Mouse (Mus musculus) CH12.LX (cell line): ENCODE measurements around the gene Gm49486. TPM values are rescaled to one million over a fixed set of nuclear protein-coding genes. Genes with fewer than 3 reads are reported as not detected.

Source experiments
- DNase-seq: peaks from one replicate; pipeline ENCODE4 v3.0.0-alpha.2; 2013; ENCODE audit errors: extremely low read depth
- H3K27ac ChIP-seq: 2 replicates; pipeline ENCODE4 v1.5.1; 2012; ENCODE audit warnings: low read depth, mild to moderate bottlenecking, control low read depth, moderate library complexity; ENCODE audit not compliant: insufficient read depth
- H3K27me3 ChIP-seq: replicated peaks from 2 replicates; pipeline ENCODE3; 2012; ENCODE audit warnings: inconsistent platforms
- H3K36me3 ChIP-seq, 2 experiments: replicated peaks in 1 of 2; 2 replicates each; pipeline versions ENCODE3 to v1.6.1; 2012; ENCODE audit warnings: inconsistent platforms in 1 of 2, low read length in 1 of 2, mild to moderate bottlenecking in 1 of 2, mixed read lengths in 1 of 2, moderate library complexity in 1 of 2; ENCODE audit not compliant: control insufficient read depth in 1 of 2, insufficient read depth in 1 of 2
- H3K4me1 ChIP-seq, 2 experiments: 2 replicates each; pipeline ENCODE4 v1.6.1; 2012; ENCODE audit warnings: inconsistent platforms in 1 of 2, moderate library complexity in 1 of 2; ENCODE audit not compliant: insufficient read depth in 2 of 2, control insufficient read depth in 1 of 2
- H3K4me2 ChIP-seq: 2 replicates; pipeline ENCODE4 v1.6.1; 2012; ENCODE audit warnings: low read depth, mild to moderate bottlenecking, control low read depth; ENCODE audit not compliant: poor library complexity, insufficient read depth, severe bottlenecking
- H3K4me3 ChIP-seq, 3 experiments: fragments of 150-350 bp in 1 of 3; sonication (generic) in 1 of 3; replicated peaks in 1 of 3; 2 replicates each; pipeline versions ENCODE3 to v1.5.1; 2011 to 2012; ENCODE audit warnings: low read depth in 2 of 3, low read length in 2 of 3, mild to moderate bottlenecking in 2 of 3, moderate library complexity in 2 of 3, control low read depth in 1 of 3, improper control_type of control experiment in 1 of 3, inconsistent platforms in 1 of 3, mixed read lengths in 1 of 3; ENCODE audit not compliant: poor library complexity in 1 of 3
- H3K79me2 ChIP-seq: replicated peaks from 2 replicates; pipeline ENCODE4 v1.6.1; 2012; ENCODE audit warnings: mild to moderate bottlenecking, moderate library complexity; ENCODE audit not compliant: control insufficient read depth, poor library complexity, insufficient read depth, severe bottlenecking; ENCODE audit errors: extremely low read depth
- H3K9ac ChIP-seq: 2 replicates; pipeline ENCODE4 v1.6.1; 2012; ENCODE audit warnings: low read depth, mild to moderate bottlenecking, control low read depth, moderate library complexity; ENCODE audit not compliant: insufficient read depth
- H3K9me3 ChIP-seq: replicated peaks from 2 replicates; pipeline ENCODE3; 2012; ENCODE audit warnings: low read length, inconsistent platforms, mixed read lengths
- BHLHE40 ChIP-seq: IDR thresholded peaks from 2 replicates; pipeline ENCODE4 v1.6.1; 2011; ENCODE audit warnings: mild to moderate bottlenecking, low read depth, low read length, improper control_type of control experiment
- CHD1 ChIP-seq: IDR thresholded peaks from 2 replicates; pipeline ENCODE4 v1.6.1; 2012; ENCODE audit warnings: low read depth, low read length, improper control_type of control experiment, inconsistent platforms
- CHD2 ChIP-seq: IDR thresholded peaks from 2 replicates; pipeline ENCODE4 v1.6.1; 2011; ENCODE audit warnings: low read length, improper control_type of control experiment
- CTCF ChIP-seq, 2 experiments: IDR thresholded peaks in 1 of 2; conservative IDR thresholded peaks in 1 of 2; 2 replicates each; pipeline ENCODE4 v1.5.1; 2011 to 2012; ENCODE audit warnings: low read depth in 2 of 2, low read length in 2 of 2, improper control_type of control experiment in 1 of 2, inconsistent platforms in 1 of 2, mild to moderate bottlenecking in 1 of 2, moderate library complexity in 1 of 2
- ELF1 ChIP-seq: IDR thresholded peaks from 2 replicates; pipeline ENCODE4 v1.6.1; 2014; ENCODE audit warnings: low read depth, mild to moderate bottlenecking, inconsistent platforms, low read length, improper control_type of control experiment
- EP300 ChIP-seq: IDR thresholded peaks from 2 replicates; pipeline ENCODE4 v1.6.1; 2011; ENCODE audit warnings: low read length, improper control_type of control experiment
- ETS1 ChIP-seq: conservative IDR thresholded peaks from 2 replicates; pipeline ENCODE4 v1.6.1; 2012; ENCODE audit warnings: low read depth, mild to moderate bottlenecking, inconsistent platforms, low read length, improper control_type of control experiment, moderate library complexity
- GABPA ChIP-seq: IDR thresholded peaks from 2 replicates; pipeline ENCODE4 v1.6.1; 2012; ENCODE audit warnings: low read depth, low read length, improper control_type of control experiment, inconsistent platforms; ENCODE audit not compliant: insufficient replicate concordance
- HCFC1 ChIP-seq: IDR thresholded peaks from 2 replicates; pipeline ENCODE4 v1.6.1; 2012; ENCODE audit warnings: low read depth, mild to moderate bottlenecking, inconsistent platforms, low read length, improper control_type of control experiment
- JUN ChIP-seq: IDR thresholded peaks from 2 replicates; pipeline ENCODE4 v1.6.1; 2011; ENCODE audit warnings: low read depth, mild to moderate bottlenecking, low read length, improper control_type of control experiment, moderate library complexity; ENCODE audit not compliant: insufficient read depth
- JUND ChIP-seq: conservative IDR thresholded peaks from 2 replicates; pipeline ENCODE4 v1.6.1; 2011; ENCODE audit warnings: low read depth, low read length, improper control_type of control experiment
- KAT2A ChIP-seq: IDR thresholded peaks from 2 replicates; pipeline ENCODE4 v1.6.1; 2012; ENCODE audit warnings: low read length, improper control_type of control experiment, inconsistent platforms; ENCODE audit not compliant: insufficient replicate concordance
- MAFK ChIP-seq: IDR thresholded peaks from 2 replicates; pipeline ENCODE4 v1.6.1; 2011; ENCODE audit warnings: low read length, improper control_type of control experiment; ENCODE audit not compliant: insufficient replicate concordance
- MAX ChIP-seq: IDR thresholded peaks from 2 replicates; pipeline ENCODE4 v1.6.1; 2011; ENCODE audit warnings: low read length, improper control_type of control experiment
- MEF2A ChIP-seq: IDR thresholded peaks from 2 replicates; pipeline ENCODE4 v1.6.1; 2014; ENCODE audit warnings: low read depth, mild to moderate bottlenecking, inconsistent platforms, low read length, improper control_type of control experiment, borderline replicate concordance
- MXI1 ChIP-seq: IDR thresholded peaks from 2 replicates; pipeline ENCODE4 v1.6.1; 2011; ENCODE audit warnings: mild to moderate bottlenecking, low read depth, low read length, improper control_type of control experiment
- MYC ChIP-seq: IDR thresholded peaks from 2 replicates; pipeline ENCODE4 v1.6.1; 2011; ENCODE audit warnings: low read depth, mild to moderate bottlenecking, improper control_type of control experiment, low read length
- NELFE ChIP-seq: IDR thresholded peaks from 2 replicates; pipeline ENCODE4 v1.6.1; 2011; ENCODE audit warnings: low read depth, low read length, improper control_type of control experiment
- PAX5 ChIP-seq: IDR thresholded peaks from 2 replicates; pipeline ENCODE4 v1.6.1; 2012; ENCODE audit warnings: low read length, inconsistent platforms, mixed read lengths
- RAD21 ChIP-seq: IDR thresholded peaks from 2 replicates; pipeline ENCODE4 v1.6.1; 2011; ENCODE audit warnings: low read depth, mild to moderate bottlenecking, low read length, improper control_type of control experiment, moderate library complexity
- RCOR1 ChIP-seq: conservative IDR thresholded peaks from 2 replicates; pipeline ENCODE4 v1.6.1; 2012; ENCODE audit warnings: low read depth, mild to moderate bottlenecking, inconsistent platforms, low read length, improper control_type of control experiment
- SIN3A ChIP-seq: IDR thresholded peaks from 2 replicates; pipeline ENCODE4 v1.6.1; 2012; ENCODE audit warnings: low read length, improper control_type of control experiment, inconsistent platforms
- SMC3 ChIP-seq: IDR thresholded peaks from 2 replicates; pipeline ENCODE4 v1.6.1; 2011; ENCODE audit warnings: low read depth, low read length, improper control_type of control experiment
- TBP ChIP-seq: conservative IDR thresholded peaks from 2 replicates; pipeline ENCODE4 v1.6.1; 2011; ENCODE audit warnings: low read depth, low read length, improper control_type of control experiment
- UBTF ChIP-seq: IDR thresholded peaks from 2 replicates; pipeline ENCODE4 v1.6.1; 2012; ENCODE audit warnings: low read depth, mild to moderate bottlenecking, inconsistent platforms, low read length, improper control_type of control experiment, moderate library complexity
- USF1 ChIP-seq: IDR thresholded peaks from 2 replicates; pipeline ENCODE4 v1.6.1; 2014; ENCODE audit warnings: low read depth, mild to moderate bottlenecking, inconsistent platforms, low read length, improper control_type of control experiment
- USF2 ChIP-seq: conservative IDR thresholded peaks from 2 replicates; pipeline ENCODE4 v1.6.1; 2011; ENCODE audit warnings: low read depth, low read length, improper control_type of control experiment
- ZC3H11A ChIP-seq: IDR thresholded peaks from 2 replicates; pipeline ENCODE4 v1.6.1; 2012; ENCODE audit warnings: low read depth, mild to moderate bottlenecking, inconsistent platforms, low read length, improper control_type of control experiment
- ZKSCAN1 ChIP-seq: IDR thresholded peaks from 2 replicates; pipeline ENCODE4 v1.6.1; 2012; ENCODE audit warnings: low read depth, inconsistent platforms, low read length, improper control_type of control experiment, borderline replicate concordance
- ZMIZ1 ChIP-seq: IDR thresholded peaks from 2 replicates; pipeline ENCODE4 v1.6.1; 2012; ENCODE audit warnings: low read depth, mild to moderate bottlenecking, inconsistent platforms, low read length, improper control_type of control experiment
- ZNF384 ChIP-seq: IDR thresholded peaks from 2 replicates; pipeline ENCODE4 v1.6.1; 2012; ENCODE audit warnings: low read depth, low read length, improper control_type of control experiment, inconsistent platforms
- dilution Hi-C: fragments of 300-500 bp; cut with MboI; formaldehyde crosslinking; loops from 2 replicates; pipeline ENCODE4 v1.14.3; 2020; ENCODE audit warnings: low sequenced_read_pairs; ENCODE audit not compliant: extremely low pct_unique_long_range_greater_than_20kb, extremely low pct_ligation_motif_present
- in situ Hi-C: fragments of 300-500 bp; cut with MboI; formaldehyde crosslinking; loops from 3 replicates; pipeline ENCODE4 v1.14.3; 2019; ENCODE audit warnings: low sequenced_read_pairs, low pct_ligation_motif_present, low pct_unique_long_range_greater_than_20kb, mixed read lengths
- polyA plus RNA-seq: library from polyadenylated mRNA; unstranded; fragments of >175 nt; gene quantifications from 2 replicates; pipeline ENCODE4 v1.2.1, GENCODE M21; 2012; ENCODE audit warnings: low read depth; ENCODE audit not compliant: insufficient read length
- total RNA-seq, 2 experiments: library from RNA; depleted of rRNA; stranded (reverse); fragments of 300-350 nt in 1 of 2; fragments of >200 nt in 1 of 2; gene quantifications; 2 replicates each; pipeline ENCODE4 v1.2.3; 2012 to 2014

The Gm49486 gene
- total and polyA plus RNA-seq, 3 experiments, result 0.21 to 0.77 (median 0.59) TPM

- TF ChIP-seq GABPA, result no peak
- TF ChIP-seq RCOR1, result no peak
- TF ChIP-seq ZKSCAN1, result peak; percentile 34; the same call in 1 of the 2 replicates
- no peak for TF ChIP-seq UBTF
- peaks cover 2% of the 10 kb centered on the region for H3K27me3 ChIP-seq
- peaks cover 8 to 40% of the 10 kb centered on the region in 2 experiments for H3K4me1 ChIP-seq
- in situ Hi-C loops (no loop called here), dilution Hi-C loops (no loop called here)
- no peaks in the 10 kb centered on the region for H3K9me3 ChIP-seq
- H3K4me3 ChIP-seq, result no peak overlapping the region
- H3K27ac ChIP-seq, result no peak overlapping the region
- no peak overlapping the region for H3K4me2 ChIP-seq
- peaks cover 9% of the 10 kb centered on the region for H3K79me2 ChIP-seq
- H3K36me3 ChIP-seq, result peaks cover 11 to 30% of the 10 kb centered on the region in 2 experiments
- no peak for DNase-seq
- no peak overlapping the region for H3K9ac ChIP-seq
Observed at GRCm38 (mm10) chr15:79208211-79208610, 21.0 kb upstream of the Gm49486 start.

- Histone ChIP-seq H3K4me1 (peaks cover 8 to 46% of the 10 kb centered on the region in 2 experiments), H3K36me3 (peaks cover 16 to 37% of the 10 kb centered on the region in 2 experiments), H3K9me3 (no peaks in the 10 kb centered on the region), H3K9ac (peak overlapping the region; percentile 66), H3K27ac (peak overlapping the region; percentile 25; the same call in 1 of the 2 replicates), H3K4me3 (peak overlapping the region; percentile 67 to 99 (median 77)), H3K79me2 (peaks cover 9% of the 10 kb centered on the region), H3K27me3 (no peaks in the 10 kb centered on the region), H3K4me2 (peak overlapping the region; percentile 60)
- in situ Hi-C loops, result no loop called here
- peak; percentile 83 for DNase-seq
- dilution Hi-C loops, result no loop called here
- peak; percentile 66 for TF ChIP-seq HCFC1
- TF ChIP-seq RAD21, result no peak
- TF ChIP-seq ELF1, result peak; percentile 64; the same call in 1 of the 2 replicates
- peak; percentile 75 for TF ChIP-seq BHLHE40
- TF ChIP-seq ZNF384, result no peak
- peak; percentile 70; the same call in 1 of the 2 replicates for TF ChIP-seq MXI1
- peak; percentile 79 for TF ChIP-seq SIN3A
- peak; percentile 80 for TF ChIP-seq USF1
- TF ChIP-seq ZKSCAN1, result no peak
- no peak for TF ChIP-seq SMC3
- no peak for TF ChIP-seq GABPA
- TF ChIP-seq TBP, result peak; percentile 66; the same call in 1 of the 2 replicates
- peak; percentile 91 for TF ChIP-seq MAX
- peak; percentile 52; the same call in 1 of the 2 replicates for TF ChIP-seq ETS1
- no peak for TF ChIP-seq EP300
- TF ChIP-seq KAT2A, result 0 out of 2 replicates have a peak, but pooled peaks have one; percentile 53
- peak; percentile 84; the same call in 1 of the 2 replicates for TF ChIP-seq ZMIZ1
- peak; percentile 59 for TF ChIP-seq USF2
- no peak for TF ChIP-seq CTCF (conservative IDR thresholded peaks at IDR 0.05 in 1 of 2, IDR thresholded peaks at IDR 0.05 in 1 of 2; ENCODE audit: low read depth in 2 of 2, low read length in 2 of 2)
- TF ChIP-seq NELFE, result peak; percentile 75
- TF ChIP-seq JUN, result no peak
- TF ChIP-seq CHD1, result 0 out of 2 replicates have a peak, but pooled peaks have one; percentile 17
- peak; percentile 31; the same call in 1 of the 2 replicates for TF ChIP-seq MEF2A
- no peak for TF ChIP-seq JUND
- no peak for TF ChIP-seq UBTF
- TF ChIP-seq ZC3H11A, result no peak
- no peak for TF ChIP-seq PAX5
- TF ChIP-seq CHD2, result no peak
- TF ChIP-seq MAFK, result no peak
- TF ChIP-seq MYC, result peak; percentile 81; the same call in 1 of the 2 replicates
Observed at GRCm38 (mm10) chr15:79208758-79209439, 20.3 kb upstream of the Gm49486 start.
